Mouse (Mus musculus) lung, embryonic 14.5 days (tissue): ENCODE results near the gene Fam169b. TPM values are rescaled to one million over a fixed set of nuclear protein-coding genes. Genes with fewer than 3 reads are reported as not detected.

Experiments
- ATAC-seq: fragments of 200-750 bp; cut with Nextera tagmentation; 2 replicates; pipeline ENCODE4 v1.8.0; 2017; ENCODE audit warnings: mild to moderate bottlenecking, moderate TSS enrichment, moderate library complexity; ENCODE audit not compliant: insufficient read depth
- DNase-seq: peaks from one replicate; pipeline ENCODE4 v3.0.0-alpha.2; 2015
- H3K27ac ChIP-seq: fragments of 300-500 bp; sonication (generic); 2 replicates; pipeline ENCODE4 v1.5.1; 2014; ENCODE audit warnings: low read depth, mild to moderate bottlenecking, moderate library complexity
- H3K27me3 ChIP-seq: fragments of 300-500 bp; sonication (generic); 2 replicates; pipeline ENCODE4 v1.6.1; 2014; ENCODE audit warnings: low read length, control low read depth; ENCODE audit not compliant: insufficient read depth
- H3K36me3 ChIP-seq: fragments of 300-500 bp; sonication (generic); 2 replicates; pipeline ENCODE4 v1.6.1; 2014; ENCODE audit warnings: control low read depth; ENCODE audit not compliant: insufficient read depth
- H3K4me1 ChIP-seq: fragments of 300-500 bp; sonication (generic); 2 replicates; pipeline ENCODE4 v1.6.1; 2014; ENCODE audit warnings: antibody characterized with exemption, control low read depth; ENCODE audit not compliant: insufficient read depth
- H3K4me2 ChIP-seq: fragments of 300-500 bp; sonication (generic); 2 replicates; pipeline ENCODE4 v1.6.1; 2014; ENCODE audit warnings: mild to moderate bottlenecking
- H3K4me3 ChIP-seq: fragments of 300-500 bp; sonication (generic); 2 replicates; pipeline ENCODE4 v1.5.1; 2014; ENCODE audit warnings: low read depth, low read length
- H3K9ac ChIP-seq: fragments of 300-500 bp; sonication (generic); 2 replicates; pipeline ENCODE4 v1.6.1; 2014
- H3K9me3 ChIP-seq: fragments of 300-500 bp; sonication (generic); 2 replicates; pipeline ENCODE4 v1.6.1; 2016; ENCODE audit warnings: low read depth, low read length, control low read depth
- CTCF ChIP-seq: IDR thresholded peaks from 2 replicates; pipeline ENCODE4 v1.5.1; 2016; ENCODE audit warnings: antibody characterized with exemption, low read depth
- WGBS: fragments of 180-500 bp; shearing (Covaris S2); extraction: QIAGEN DNeasy Blood & Tissue Kit; methylation state at CpG from one replicate; pipeline ENCODE4 v1.1.7; 2014; 5-methylcytosine and 5-hydroxymethylcytosine counted together
- polyA plus RNA-seq: library from polyadenylated mRNA; unstranded; fragments of >200 nt; fragmentation: Nextera tagmentation; extraction: Ambion mirVana; gene quantifications from 2 replicates; pipeline ENCODE4 v1.2.1, GENCODE M21; 2014

Gene Fam169b
- polyA plus RNA-seq, 1 experiment from 2014 or later: 1.5 TPM

DNA sequence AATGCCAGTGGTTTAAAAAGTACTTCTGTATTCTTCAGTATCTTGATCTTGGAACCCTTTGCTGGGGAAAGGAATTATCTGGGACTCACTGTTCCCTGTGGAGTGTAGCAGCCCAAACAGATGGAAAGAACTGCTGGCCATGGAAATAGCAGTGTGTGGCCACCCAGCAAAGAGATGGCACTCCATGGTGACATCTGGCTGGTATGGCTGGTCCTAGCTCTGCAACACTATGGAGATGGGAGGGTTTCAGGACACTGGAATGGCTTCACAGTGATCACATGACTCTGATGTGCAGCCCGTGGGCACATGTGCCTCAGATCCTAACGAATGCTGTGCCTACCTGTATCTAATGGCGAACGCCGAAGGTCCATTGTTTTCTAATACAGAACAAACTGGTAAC, 41.1 kb upstream of the Fam169b start:
- H3K4me2 ChIP-seq: no peak overlapping the region
- peak overlapping the region; percentile 50; the same call in 1 of the 2 replicates for H3K27ac ChIP-seq
- H3K36me3 ChIP-seq: peaks cover 39% of the 10 kb centered on the region; the same call in 1 of the 2 replicates
- no peak overlapping the region for H3K9ac ChIP-seq
- H3K4me1 ChIP-seq: peaks cover 12% of the 10 kb centered on the region
- no peak for ATAC-seq
- no peak overlapping the region for H3K4me3 ChIP-seq
- no peaks in the 10 kb centered on the region for H3K9me3 ChIP-seq
- H3K27me3 ChIP-seq: no peaks in the 10 kb centered on the region
- 91% methylated on average over 5 of the region's 5 CpGs for WGBS
- DNase-seq: no peak
- no peak for TF ChIP-seq CTCF

DNA sequence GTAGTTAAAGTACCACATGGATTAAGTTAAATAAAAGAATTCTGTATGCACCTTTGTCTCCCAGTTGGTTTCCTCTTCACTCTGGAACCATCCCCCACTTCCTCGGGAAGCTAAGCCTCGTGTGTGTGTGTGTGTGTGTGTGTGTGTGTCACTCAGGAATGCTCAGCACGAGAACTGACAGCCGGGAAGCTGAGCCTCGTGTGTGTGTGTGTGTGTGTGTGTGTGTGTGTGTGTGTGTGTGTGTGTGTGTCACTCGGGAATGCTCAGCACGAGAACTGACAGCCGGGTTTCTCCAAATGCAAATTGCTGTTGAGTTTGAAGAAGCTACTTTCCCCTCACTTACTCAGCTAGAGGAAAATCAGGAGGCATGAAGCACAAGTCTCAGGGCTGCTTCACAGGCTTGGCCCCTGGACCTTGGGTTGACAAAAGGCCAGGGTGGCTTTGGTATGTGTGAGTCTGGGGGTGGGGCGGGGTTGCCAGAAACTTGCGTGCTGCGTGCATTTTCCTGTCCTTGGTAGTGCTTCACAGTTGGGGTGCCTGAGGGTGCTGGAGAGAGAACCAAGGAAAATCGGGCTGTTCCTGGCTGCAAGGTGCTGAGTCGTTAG, 39.9 kb upstream of the Fam169b start:
- H3K36me3 ChIP-seq: peaks cover 27% of the 10 kb centered on the region; the same call in 1 of the 2 replicates
- H3K27ac ChIP-seq: peak overlapping the region; percentile 48
- H3K4me3 ChIP-seq: no peak overlapping the region
- no peak overlapping the region for H3K9ac ChIP-seq
- H3K27me3 ChIP-seq: no peaks in the 10 kb centered on the region
- H3K9me3 ChIP-seq: no peaks in the 10 kb centered on the region
- 0 out of 2 replicates have a peak overlapping the region, but pooled peaks have one; percentile 25 for H3K4me2 ChIP-seq
- peaks cover 12% of the 10 kb centered on the region for H3K4me1 ChIP-seq
- DNase-seq (peak; percentile 79), ATAC-seq (peak; percentile 70)
- no peak for TF ChIP-seq CTCF
- WGBS: 15% methylated on average over 13 of the region's 13 CpGs

DNA sequence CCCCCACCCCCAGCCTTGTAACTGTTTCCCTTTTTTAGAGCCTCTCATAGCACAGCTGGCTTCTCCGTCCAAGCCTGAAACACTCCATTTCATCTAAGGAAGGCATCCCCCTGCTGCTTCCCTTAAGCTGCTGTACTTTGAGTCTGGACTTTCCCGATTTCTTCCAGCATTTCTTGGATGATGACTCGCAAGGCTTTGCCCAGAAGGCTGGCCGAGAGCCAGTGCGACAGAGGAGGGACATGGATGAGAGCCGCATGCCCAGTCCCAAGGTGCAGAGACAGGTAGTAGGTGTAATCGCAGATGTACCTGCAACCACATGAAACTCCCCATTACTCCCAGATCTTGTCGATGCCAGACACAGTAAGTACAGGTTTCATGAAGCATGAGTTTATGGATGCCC, 36.8 kb upstream of the Fam169b start:
- no peak for DNase-seq
- ATAC-seq: no peak

DNA sequence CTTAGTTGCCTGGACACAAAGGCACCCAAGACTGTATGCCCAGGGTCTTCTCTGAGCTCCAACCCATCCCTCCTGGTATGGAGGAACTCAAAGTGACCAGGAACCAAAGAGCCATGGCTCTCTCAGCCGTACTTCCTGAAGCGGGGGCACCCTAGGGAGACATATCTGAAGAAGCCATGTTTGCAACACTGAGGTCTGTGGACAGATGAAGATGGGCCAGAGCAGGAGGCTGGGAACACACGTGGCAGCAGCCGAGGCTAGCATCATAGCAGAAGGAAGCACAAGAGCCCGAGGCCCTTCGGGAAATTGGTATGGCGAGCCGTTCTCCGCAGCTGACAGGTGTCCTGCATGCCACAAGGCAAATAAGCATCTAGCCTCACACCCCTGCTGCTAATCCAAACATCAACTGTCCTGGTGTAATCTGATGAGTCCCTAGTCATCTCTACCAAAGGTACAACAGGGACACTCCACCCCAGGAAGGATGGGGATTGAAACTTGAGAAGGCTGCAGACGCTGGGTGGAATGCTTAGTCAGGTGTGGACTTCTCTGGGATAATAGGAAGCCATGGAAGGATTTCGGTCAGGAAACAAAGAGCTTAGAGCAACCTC, 34.3 kb upstream of the Fam169b start:
- Histone ChIP-seq H3K36me3 (no peaks in the 10 kb centered on the region), H3K4me1 (peaks cover under 1% of the 10 kb centered on the region; the same call in 1 of the 2 replicates), H3K27me3 (no peaks in the 10 kb centered on the region), H3K27ac (no peak overlapping the region), H3K9me3 (no peaks in the 10 kb centered on the region), H3K4me3 (no peak overlapping the region), H3K4me2 (no peak overlapping the region), H3K9ac (no peak overlapping the region)
- DNase-seq (no peak), ATAC-seq (no peak)
- TF ChIP-seq CTCF: no peak
- 41% methylated on average over 11 of the region's 11 CpGs for WGBS

More for the DNA sequence above, 36.8 kb upstream of the Fam169b start:
- Histone ChIP-seq H3K27me3 (no peaks in the 10 kb centered on the region), H3K36me3 (no peaks in the 10 kb centered on the region; the same call in 1 of the 2 replicates), H3K4me2 (no peak overlapping the region), H3K9ac (no peak overlapping the region), H3K4me1 (peaks cover 12% of the 10 kb centered on the region), H3K4me3 (no peak overlapping the region), H3K27ac (no peak overlapping the region), H3K9me3 (no peaks in the 10 kb centered on the region)
- WGBS: 73% methylated on average over 8 of the region's 8 CpGs
- TF ChIP-seq CTCF: no peak

DNA sequence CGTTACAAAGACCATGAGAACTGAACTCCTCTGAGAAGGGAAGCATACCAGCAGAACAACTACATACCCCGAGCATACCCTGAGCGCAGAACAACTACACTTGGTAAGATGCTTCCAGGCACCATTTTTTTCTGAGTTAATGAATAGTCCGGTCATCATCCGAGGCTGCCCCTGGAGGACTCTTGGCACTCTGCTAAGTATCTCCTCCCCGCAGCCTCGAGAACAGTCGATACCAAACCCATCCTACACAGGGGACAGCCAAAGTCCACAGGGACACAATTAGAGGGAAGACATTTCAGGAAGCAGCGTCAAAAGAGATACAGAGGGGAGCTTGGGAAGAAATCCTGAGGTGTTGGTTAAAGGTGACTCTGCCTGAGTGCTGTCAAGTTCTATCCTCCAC, 32.4 kb upstream of the Fam169b start:
- Histone ChIP-seq H3K4me2 (no peak overlapping the region), H3K36me3 (no peaks in the 10 kb centered on the region), H3K4me3 (no peak overlapping the region), H3K9ac (no peak overlapping the region), H3K9me3 (no peaks in the 10 kb centered on the region), H3K27ac (no peak overlapping the region), H3K4me1 (no peaks in the 10 kb centered on the region; the same call in 1 of the 2 replicates), H3K27me3 (no peaks in the 10 kb centered on the region)
- 78% methylated on average over 9 of the region's 9 CpGs for WGBS
- ATAC-seq (no peak), DNase-seq (no peak)
- no peak for TF ChIP-seq CTCF

DNA sequence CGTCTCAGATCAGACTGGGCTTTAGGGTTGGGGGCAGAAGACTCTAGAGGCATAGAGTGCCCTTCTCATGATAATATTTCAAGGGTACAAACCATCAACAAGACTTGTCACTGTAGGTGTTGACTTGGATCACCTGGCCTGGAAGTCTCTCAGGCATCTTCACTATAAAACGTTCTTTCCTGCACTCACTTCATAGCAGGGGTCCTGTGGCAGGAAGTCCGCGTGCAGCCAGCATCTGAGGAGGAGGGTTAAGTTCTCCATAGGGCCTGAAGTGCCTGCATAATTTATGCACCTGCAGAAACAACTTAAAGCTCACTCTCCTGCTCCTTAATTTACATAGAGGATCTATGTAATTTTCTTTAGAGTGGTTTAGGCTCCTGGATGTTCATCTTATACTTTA, 28.0 kb upstream of the Fam169b start:
- no peaks in the 10 kb centered on the region for H3K36me3 ChIP-seq
- 51% methylated on average over 4 of the region's 4 CpGs for WGBS
- H3K9ac ChIP-seq: no peak overlapping the region
- H3K4me3 ChIP-seq: no peak overlapping the region
- no peak for TF ChIP-seq CTCF
- no peak overlapping the region for H3K4me2 ChIP-seq
- H3K27ac ChIP-seq: no peak overlapping the region
- ATAC-seq (no peak), DNase-seq (no peak)
- no peaks in the 10 kb centered on the region for H3K27me3 ChIP-seq
- 0 out of 2 replicates have a peak, but pooled peaks cover 5% of the 10 kb centered on the region for H3K9me3 ChIP-seq
- H3K4me1 ChIP-seq: no peaks in the 10 kb centered on the region

DNA sequence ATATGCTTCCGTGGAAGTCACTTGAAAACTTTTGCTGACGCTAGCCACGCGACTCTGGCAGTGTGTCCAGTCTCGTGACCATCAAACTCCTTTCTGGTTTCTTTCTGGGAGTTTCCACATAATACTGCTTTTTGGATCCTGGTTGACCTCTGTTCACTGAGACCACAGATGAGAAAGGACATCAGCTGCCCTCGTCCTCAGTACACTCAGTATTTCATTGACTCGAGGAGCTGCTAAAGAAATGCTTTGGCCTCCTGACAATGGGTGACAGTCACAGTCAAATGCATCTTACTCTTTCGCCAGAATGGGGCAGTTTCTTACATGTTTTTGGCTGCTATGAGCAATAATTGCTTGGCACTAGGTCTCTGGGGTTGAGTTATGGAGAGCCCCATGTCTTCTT, 27.4 kb upstream of the Fam169b start:
- DNase-seq (no peak), ATAC-seq (no peak)
- 0 out of 2 replicates have a peak, but pooled peaks cover 5% of the 10 kb centered on the region for H3K9me3 ChIP-seq
- H3K4me3 ChIP-seq: no peak overlapping the region
- H3K36me3 ChIP-seq: no peaks in the 10 kb centered on the region
- no peaks in the 10 kb centered on the region for H3K4me1 ChIP-seq
- H3K27ac ChIP-seq: no peak overlapping the region
- 65% methylated on average over 8 of the region's 8 CpGs for WGBS
- no peaks in the 10 kb centered on the region for H3K27me3 ChIP-seq
- H3K9ac ChIP-seq: no peak overlapping the region
- no peak for TF ChIP-seq CTCF
- no peak overlapping the region for H3K4me2 ChIP-seq
